Mouse (Mus musculus): ENCODE measurements at regions not wholly inside any gene's neighbourhood (a gene's known extent, or its start where the extent isn't known, plus 50 kb on each side); places are given as distances from the start of the nearest gene placed in this dataset.

DNA sequence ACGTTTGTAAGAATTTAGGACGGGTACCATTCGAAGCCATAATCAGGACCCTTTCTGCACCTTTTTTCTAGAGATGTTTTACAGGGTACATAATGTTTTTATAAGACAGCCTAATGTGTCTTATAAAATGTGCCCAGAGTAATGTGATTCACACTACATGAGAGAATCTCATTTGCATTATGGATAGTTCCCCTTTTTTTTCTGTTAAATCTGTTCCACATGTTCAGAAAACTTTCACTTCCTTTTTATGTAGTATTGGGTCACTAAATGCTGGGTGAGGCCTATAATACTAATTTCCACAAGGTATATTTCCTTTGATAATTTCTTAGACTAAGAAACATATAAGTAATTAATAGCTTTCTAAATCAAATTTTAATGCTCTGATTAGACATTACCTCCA lies 822.7 kb downstream of the Dnah5 start:
- Histone ChIP-seq H3K4me2 (ENCODE audit: low read depth, low read length) (no peak overlapping the region), H3K27me3 (replicated peaks; ENCODE audit: control insufficient read depth, insufficient read depth, low read length) (no peaks in the 10 kb centered on the region), H3K4me3 (ENCODE audit: low read depth, low read length) (no peak overlapping the region), H3K36me3 (ENCODE audit: control insufficient read depth, insufficient read depth, low read length) (no peaks in the 10 kb centered on the region), H3K4me1 (ENCODE audit: control insufficient read depth, insufficient read depth, low read length) (no peaks in the 10 kb centered on the region), H3K9me3 (ENCODE audit: control insufficient read depth, low read length) (no peaks in the 10 kb centered on the region), H3K9ac (ENCODE audit: low read depth, low read length) (no peak overlapping the region), H3K27ac (replicated peaks; ENCODE audit: low read depth, low read length) (no peak overlapping the region)
- ATAC-seq (ENCODE audit: low read depth) (no peak), DNase-seq (ENCODE audit: low spot score) (no peak)
- 77% methylated on average over 3 of the region's 3 CpGs for WGBS

DNA sequence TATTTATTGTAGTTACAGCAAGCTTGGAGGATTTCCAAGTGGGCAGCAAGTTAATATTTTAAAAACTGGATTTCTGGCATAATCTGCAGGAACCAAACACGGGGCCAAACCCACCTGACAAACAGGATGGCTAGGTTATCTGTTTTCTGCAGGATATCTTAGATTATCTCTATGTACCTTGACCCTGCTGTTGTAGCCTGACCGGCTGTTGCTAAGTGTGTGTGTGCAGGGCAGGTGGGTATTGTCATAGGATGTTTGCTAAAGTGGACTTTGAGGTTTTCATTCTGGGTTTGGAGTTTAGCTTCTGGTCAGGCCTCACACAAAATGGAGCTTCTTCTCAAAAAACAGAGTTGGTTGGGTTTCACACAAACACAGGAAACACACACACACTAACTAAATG lies 835.4 kb downstream of the Dnah5 start:
- ATAC-seq (ENCODE audit: low read depth) = no peak
- no peak for DNase-seq (ENCODE audit: low spot score)

DNA sequence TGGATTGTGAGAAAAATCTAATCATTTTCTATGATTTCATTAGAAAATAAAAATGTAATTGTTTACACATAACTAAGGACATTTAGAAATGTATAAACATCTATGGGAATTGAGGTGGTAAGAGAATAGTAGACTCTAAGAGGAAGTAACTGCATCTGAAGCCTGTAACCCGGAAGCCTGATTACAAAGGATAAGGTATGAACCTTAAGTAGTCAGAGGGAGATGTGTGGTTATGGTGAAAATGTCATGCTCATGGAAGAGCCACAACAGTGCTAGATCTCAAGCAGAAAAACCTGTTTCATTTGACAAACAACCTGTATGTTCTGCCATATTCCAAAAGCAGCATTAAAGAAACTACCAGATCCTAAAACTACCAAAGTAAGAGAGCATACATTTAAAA lies 847.6 kb downstream of the Dnah5 start:
- no peaks in the 10 kb centered on the region for H3K4me1 ChIP-seq (ENCODE audit: control insufficient read depth, insufficient read depth, low read length)
- H3K27me3 ChIP-seq (replicated peaks; ENCODE audit: control insufficient read depth, insufficient read depth, low read length) = no peaks in the 10 kb centered on the region
- no peak overlapping the region for H3K9ac ChIP-seq (ENCODE audit: low read depth, low read length)
- 82% methylated on average over 1 of the region's 1 CpGs for WGBS
- no peak overlapping the region for H3K27ac ChIP-seq (replicated peaks; ENCODE audit: low read depth, low read length)
- H3K4me3 ChIP-seq (ENCODE audit: low read depth, low read length) = no peak overlapping the region
- DNase-seq (ENCODE audit: low spot score) (no peak), ATAC-seq (ENCODE audit: low read depth) (no peak)
- no peaks in the 10 kb centered on the region for H3K9me3 ChIP-seq (ENCODE audit: control insufficient read depth, low read length)
- H3K36me3 ChIP-seq (ENCODE audit: control insufficient read depth, insufficient read depth, low read length) = no peaks in the 10 kb centered on the region
- H3K4me2 ChIP-seq (ENCODE audit: low read depth, low read length) = no peak overlapping the region

More for the DNA sequence above, 835.4 kb downstream of the Dnah5 start:
- Histone ChIP-seq H3K4me3 (ENCODE audit: low read depth, low read length) (no peak overlapping the region), H3K27me3 (replicated peaks; ENCODE audit: control insufficient read depth, insufficient read depth, low read length) (no peaks in the 10 kb centered on the region), H3K27ac (replicated peaks; ENCODE audit: low read depth, low read length) (no peak overlapping the region), H3K4me2 (ENCODE audit: low read depth, low read length) (no peak overlapping the region), H3K36me3 (ENCODE audit: control insufficient read depth, insufficient read depth, low read length) (no peaks in the 10 kb centered on the region), H3K4me1 (ENCODE audit: control insufficient read depth, insufficient read depth, low read length) (no peaks in the 10 kb centered on the region), H3K9me3 (ENCODE audit: control insufficient read depth, low read length) (no peaks in the 10 kb centered on the region), H3K9ac (ENCODE audit: low read depth, low read length) (no peak overlapping the region)
- WGBS = 76% methylated on average over 2 of the region's 2 CpGs

DNA sequence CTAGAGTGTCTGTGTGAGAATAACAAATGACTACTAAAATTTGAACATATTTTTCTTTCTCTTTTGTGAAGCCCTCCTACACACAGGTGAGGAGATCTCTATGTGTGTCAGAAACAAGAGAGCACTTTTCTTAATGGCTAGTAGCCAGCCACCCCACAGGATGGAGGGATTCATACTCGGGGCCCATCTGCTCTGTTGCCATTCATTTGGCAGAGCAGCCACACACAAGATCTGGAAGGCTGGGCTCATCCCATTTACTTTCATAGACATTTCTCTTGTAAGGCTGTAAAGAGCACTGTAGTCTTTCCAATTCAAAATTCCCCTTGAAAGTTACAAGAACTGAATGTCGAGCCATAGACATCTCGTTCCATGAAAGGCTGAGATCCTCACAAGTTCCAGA lies 848.2 kb downstream of the Dnah5 start:
- 82% methylated on average over 3 of the region's 3 CpGs for WGBS
- ATAC-seq (ENCODE audit: low read depth) (no peak), DNase-seq (ENCODE audit: low spot score) (no peak)
- Histone ChIP-seq H3K9ac (ENCODE audit: low read depth, low read length) (no peak overlapping the region), H3K9me3 (ENCODE audit: control insufficient read depth, low read length) (no peaks in the 10 kb centered on the region), H3K4me1 (ENCODE audit: control insufficient read depth, insufficient read depth, low read length) (no peaks in the 10 kb centered on the region), H3K4me2 (ENCODE audit: low read depth, low read length) (no peak overlapping the region), H3K4me3 (ENCODE audit: low read depth, low read length) (no peak overlapping the region), H3K27me3 (replicated peaks; ENCODE audit: control insufficient read depth, insufficient read depth, low read length) (no peaks in the 10 kb centered on the region), H3K27ac (replicated peaks; ENCODE audit: low read depth, low read length) (no peak overlapping the region), H3K36me3 (ENCODE audit: control insufficient read depth, insufficient read depth, low read length) (no peaks in the 10 kb centered on the region)

DNA sequence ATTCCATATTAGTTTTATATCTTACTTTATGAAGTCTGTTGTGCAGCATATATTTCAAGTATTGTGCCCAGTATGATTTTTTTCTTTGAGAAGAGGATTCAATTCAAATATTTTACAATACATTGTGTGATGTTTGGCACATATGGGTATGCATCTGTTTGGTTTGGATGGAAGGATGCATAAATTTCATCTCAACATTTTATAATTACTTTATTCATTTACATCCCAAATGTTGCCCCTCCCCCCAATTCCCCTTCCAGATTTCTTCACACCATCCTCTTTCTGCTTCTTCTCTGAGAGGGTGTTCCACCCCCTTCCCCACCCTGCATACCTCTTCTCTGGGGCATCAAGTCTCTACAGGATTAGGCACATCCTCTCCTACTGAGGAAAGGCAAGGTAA lies 857.5 kb downstream of the Dnah5 start:
- Histone ChIP-seq H3K4me2 (ENCODE audit: low read depth, low read length) (no peak overlapping the region), H3K27me3 (replicated peaks; ENCODE audit: control insufficient read depth, insufficient read depth, low read length) (no peaks in the 10 kb centered on the region), H3K9me3 (ENCODE audit: control insufficient read depth, low read length) (no peaks in the 10 kb centered on the region), H3K4me3 (ENCODE audit: low read depth, low read length) (no peak overlapping the region), H3K36me3 (ENCODE audit: control insufficient read depth, insufficient read depth, low read length) (no peaks in the 10 kb centered on the region), H3K4me1 (ENCODE audit: control insufficient read depth, insufficient read depth, low read length) (no peaks in the 10 kb centered on the region), H3K27ac (replicated peaks; ENCODE audit: low read depth, low read length) (no peak overlapping the region), H3K9ac (ENCODE audit: low read depth, low read length) (no peak overlapping the region)
- no peak for DNase-seq (ENCODE audit: low spot score)
- ATAC-seq (ENCODE audit: low read depth) = no peak

DNA sequence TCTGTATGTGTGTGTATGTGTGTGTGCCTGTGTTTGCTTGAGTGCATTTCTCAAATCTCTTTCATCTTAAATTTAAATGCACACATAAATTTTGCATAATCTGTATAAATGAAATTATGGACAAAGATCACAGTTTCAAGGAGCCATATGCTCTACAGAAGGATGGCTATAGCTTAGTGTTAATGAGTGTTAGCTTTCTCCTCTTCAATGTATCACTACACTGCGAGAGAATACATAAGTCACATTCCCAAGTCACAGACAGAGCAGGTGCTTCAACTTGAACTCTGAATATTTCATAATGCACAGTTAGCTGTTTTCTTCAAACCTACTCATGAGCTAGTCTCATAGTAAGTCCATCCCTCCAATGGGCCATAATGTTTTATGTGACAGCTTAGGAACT lies 865.5 kb downstream of the Dnah5 start:
- Histone ChIP-seq H3K9me3 (ENCODE audit: control insufficient read depth, low read length) (no peaks in the 10 kb centered on the region), H3K4me3 (ENCODE audit: low read depth, low read length) (no peak overlapping the region), H3K27ac (replicated peaks; ENCODE audit: low read depth, low read length) (no peak overlapping the region), H3K9ac (ENCODE audit: low read depth, low read length) (no peak overlapping the region), H3K36me3 (ENCODE audit: control insufficient read depth, insufficient read depth, low read length) (no peaks in the 10 kb centered on the region), H3K27me3 (replicated peaks; ENCODE audit: control insufficient read depth, insufficient read depth, low read length) (no peaks in the 10 kb centered on the region), H3K4me1 (ENCODE audit: control insufficient read depth, insufficient read depth, low read length) (no peaks in the 10 kb centered on the region), H3K4me2 (ENCODE audit: low read depth, low read length) (no peak overlapping the region)
- no peak for ATAC-seq (ENCODE audit: low read depth)
- no peak for DNase-seq (ENCODE audit: low spot score)
- WGBS = 83% methylated on average over 1 of the region's 1 CpGs

DNA sequence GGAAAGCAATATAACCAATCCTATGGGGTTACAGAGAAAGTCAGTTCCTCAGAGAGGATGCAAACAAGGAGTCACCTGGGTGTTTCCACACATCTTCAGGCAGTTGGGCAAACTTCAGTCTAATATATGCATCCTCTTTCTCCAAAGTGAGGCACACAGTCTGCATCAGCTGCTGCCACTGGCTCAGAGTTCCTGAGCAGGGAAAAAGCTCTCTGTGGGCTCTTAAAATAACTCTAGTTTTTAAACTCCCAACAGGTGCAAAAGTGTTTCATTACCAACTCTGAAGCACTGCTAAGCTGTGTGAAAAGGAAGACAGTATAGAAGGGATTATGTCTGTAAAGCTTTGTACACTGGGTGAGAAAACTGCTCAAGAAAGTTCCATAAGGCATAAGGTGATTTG lies 874.2 kb downstream of the Dnah5 start:
- H3K27me3 ChIP-seq (replicated peaks; ENCODE audit: control insufficient read depth, insufficient read depth, low read length) = no peaks in the 10 kb centered on the region
- H3K27ac ChIP-seq (replicated peaks; ENCODE audit: low read depth, low read length) = no peak overlapping the region
- peak; percentile 12 for DNase-seq (ENCODE audit: low spot score)
- no peaks in the 10 kb centered on the region for H3K36me3 ChIP-seq (ENCODE audit: control insufficient read depth, insufficient read depth, low read length)
- no peaks in the 10 kb centered on the region for H3K9me3 ChIP-seq (ENCODE audit: control insufficient read depth, low read length)
- no peak for ATAC-seq (ENCODE audit: low read depth)
- H3K9ac ChIP-seq (ENCODE audit: low read depth, low read length) = no peak overlapping the region
- H3K4me3 ChIP-seq (ENCODE audit: low read depth, low read length) = no peak overlapping the region
- H3K4me2 ChIP-seq (ENCODE audit: low read depth, low read length) = no peak overlapping the region
- no peaks in the 10 kb centered on the region for H3K4me1 ChIP-seq (ENCODE audit: control insufficient read depth, insufficient read depth, low read length)

DNA sequence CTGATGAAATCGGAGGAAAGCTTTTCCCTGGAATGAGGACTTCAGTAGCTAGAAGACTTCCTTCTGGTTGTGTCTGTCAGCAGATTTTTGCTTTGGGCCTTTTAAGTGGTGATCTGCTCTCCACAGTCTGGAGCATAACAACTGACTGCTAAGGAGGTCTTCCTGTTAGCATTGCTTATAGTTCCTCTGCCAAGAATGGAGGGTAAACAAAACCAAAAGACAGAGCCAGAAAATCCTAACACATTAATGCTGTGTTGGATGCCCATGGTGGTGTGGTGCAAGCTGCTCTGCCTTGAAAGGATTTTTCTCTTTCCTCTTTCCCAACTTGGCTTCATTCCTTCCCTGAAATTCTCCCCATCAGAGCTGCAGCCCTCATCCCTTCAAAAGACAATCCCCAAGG lies 901.0 kb downstream of the Dnah5 start:
- no peaks in the 10 kb centered on the region for H3K36me3 ChIP-seq (ENCODE audit: control insufficient read depth, insufficient read depth, low read length)
- no peak overlapping the region for H3K27ac ChIP-seq (replicated peaks; ENCODE audit: low read depth, low read length)
- H3K9ac ChIP-seq (ENCODE audit: low read depth, low read length) = no peak overlapping the region
- H3K4me3 ChIP-seq (ENCODE audit: low read depth, low read length) = no peak overlapping the region
- no peaks in the 10 kb centered on the region for H3K4me1 ChIP-seq (ENCODE audit: control insufficient read depth, insufficient read depth, low read length)
- DNase-seq (ENCODE audit: low spot score) (peak; percentile 3), ATAC-seq (ENCODE audit: low read depth) (no peak)
- WGBS = 86% methylated on average over 1 of the region's 1 CpGs
- no peaks in the 10 kb centered on the region for H3K27me3 ChIP-seq (replicated peaks; ENCODE audit: control insufficient read depth, insufficient read depth, low read length)
- H3K9me3 ChIP-seq (ENCODE audit: control insufficient read depth, low read length) = no peaks in the 10 kb centered on the region
- no peak overlapping the region for H3K4me2 ChIP-seq (ENCODE audit: low read depth, low read length)

DNA sequence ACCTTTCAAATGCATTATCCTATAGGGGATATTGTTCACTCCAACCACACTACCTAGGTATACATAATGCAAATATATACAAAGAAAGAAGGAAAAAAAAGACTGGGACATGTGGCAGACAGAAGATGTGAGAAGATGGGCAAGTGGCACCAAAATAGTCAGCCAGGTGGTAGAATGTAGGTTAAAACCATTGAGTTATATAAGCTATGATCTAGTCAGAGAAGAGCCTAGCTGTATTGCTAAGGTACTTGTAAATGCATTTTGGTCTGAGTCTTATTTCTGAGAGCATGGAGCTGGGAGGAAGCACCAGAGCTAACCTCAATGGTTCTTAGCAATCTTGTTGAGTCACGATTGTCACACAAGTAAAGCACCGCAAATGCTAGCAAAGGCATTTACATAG lies 943.1 kb downstream of the Dnah5 start:
- H3K27ac ChIP-seq (replicated peaks; ENCODE audit: low read depth, low read length) = no peak overlapping the region
- H3K27me3 ChIP-seq (replicated peaks; ENCODE audit: control insufficient read depth, insufficient read depth, low read length) = no peaks in the 10 kb centered on the region
- no peaks in the 10 kb centered on the region for H3K4me1 ChIP-seq (ENCODE audit: control insufficient read depth, insufficient read depth, low read length)
- H3K9me3 ChIP-seq (ENCODE audit: control insufficient read depth, low read length) = no peaks in the 10 kb centered on the region
- no peaks in the 10 kb centered on the region for H3K36me3 ChIP-seq (ENCODE audit: control insufficient read depth, insufficient read depth, low read length)
- ATAC-seq (ENCODE audit: low read depth) (no peak), DNase-seq (ENCODE audit: low spot score) (no peak)
- H3K9ac ChIP-seq (ENCODE audit: low read depth, low read length) = no peak overlapping the region
- H3K4me3 ChIP-seq (ENCODE audit: low read depth, low read length) = no peak overlapping the region
- WGBS = 87% methylated on average over 2 of the region's 2 CpGs
- no peak overlapping the region for H3K4me2 ChIP-seq (ENCODE audit: low read depth, low read length)
